Comparison of ENCODE assay signal across 25 mouse cellular contexts in the genomic region with DNA sequence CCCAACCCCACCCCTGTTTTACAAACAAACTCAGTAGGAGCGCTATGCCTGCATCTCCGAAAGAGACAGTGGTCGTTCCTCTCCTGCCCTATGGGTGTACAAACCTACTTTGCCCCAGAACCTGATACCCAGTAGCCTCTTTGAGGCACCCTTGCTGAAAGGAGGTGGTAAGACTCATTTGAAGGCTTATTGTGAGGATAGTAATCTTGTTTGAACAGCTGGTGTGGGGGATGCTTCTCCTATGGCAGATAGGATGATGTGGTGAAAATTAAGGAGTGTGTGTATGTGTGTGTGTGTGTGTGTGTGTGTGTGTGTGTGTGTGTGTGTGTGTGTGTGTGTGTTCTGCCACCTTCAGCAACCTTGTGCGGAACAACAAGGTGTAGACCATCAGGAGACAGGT.
"Had no signal": no experiment of that assay in that cellular context is flagged by ENCODE, and none has a peak within 500 bp of the region (broad histone marks: within the 10 kb centered on the region; RNA-seq: fewer than 3 reads in every experiment).

No protein-coding gene starts in this region.

- H3K27me3 ChIP-seq: hindbrain, embryonic 12.5 days; intestine, embryonic 15.5 days had no signal

- H3K4me1 ChIP-seq: heart, embryonic 10.5 days; heart, embryonic 12.5 days; hindbrain, embryonic 12.5 days had no signal

- H3K36me3 ChIP-seq: heart, embryonic 10.5 days; heart, embryonic 12.5 days; hindbrain, embryonic 10.5 days; hindbrain, embryonic 12.5 days; intestine, embryonic 15.5 days; limb, embryonic 10.5 days; limb, embryonic 12.5 days had no signal

- H3K9ac ChIP-seq: heart, embryonic 12.5 days; hindbrain, embryonic 12.5 days; hindbrain, embryonic 14.5 days; intestine, embryonic 15.5 days; limb, embryonic 12.5 days had no signal

- H3K4me3 ChIP-seq: gastrocnemius, adult 2 months; heart, embryonic 10.5 days; heart, embryonic 12.5 days; hindbrain, embryonic 10.5 days; hindbrain, embryonic 12.5 days; intestine, embryonic 15.5 days; layer of hippocampus, adult 2 months; limb, embryonic 10.5 days; limb, embryonic 12.5 days had no signal

- DNase-seq: gastrocnemius, adult 2 months; gastrocnemius, postnatal 10 days; gastrocnemius, postnatal 25 days; heart, adult 18-20 months; heart, postnatal 10 days; heart, postnatal 4 days; kidney, adult 18-20 months; kidney, adult 8-10 months; kidney, postnatal 10 days; kidney, postnatal 25 days; kidney, postnatal 4 days; liver had no signal

- H3K4me2 ChIP-seq: heart, embryonic 12.5 days; hindbrain, embryonic 12.5 days; hindbrain, embryonic 14.5 days; intestine, embryonic 15.5 days; limb, embryonic 12.5 days; liver, embryonic 11.5 days had no signal

- ATAC-seq: hindbrain, embryonic 16.5 days; inflammation-experienced regulatory T-cells, adult 6 months; intestine, embryonic 15.5 days; intestine, postnatal 0 days had no signal

- H3K9me3 ChIP-seq: heart, embryonic 10.5 days; heart, embryonic 12.5 days; hindbrain, embryonic 10.5 days; hindbrain, embryonic 12.5 days; intestine, embryonic 15.5 days; limb, embryonic 10.5 days; limb, embryonic 12.5 days had no signal

- H3K27ac ChIP-seq: gastrocnemius, adult 2 months; heart, embryonic 10.5 days; hindbrain, embryonic 10.5 days; hindbrain, embryonic 12.5 days; hindbrain, embryonic 14.5 days; intestine, embryonic 15.5 days; layer of hippocampus, adult 2 months; limb, embryonic 10.5 days; limb, embryonic 12.5 days had no signal
